Mouse (Mus musculus) stomach, postnatal 0 days (tissue): Measurements from ENCODE around the gene Prim2.

Experiments
- CTCF ChIP-seq: IDR thresholded peaks from 2 replicates; pipeline ENCODE4 v1.5.1; 2016; ENCODE audit warnings: antibody characterized with exemption, low read depth, mild to moderate bottlenecking, moderate library complexity
- EP300 ChIP-seq: optimal IDR thresholded peaks from 2 replicates; pipeline ENCODE3; 2016; ENCODE audit warnings: antibody characterized with exemption

- TF ChIP-seq EP300 (no peak), CTCF (no peak)
Measured at GRCm38 (mm10) chr1:33637827-33638226, 31.8 kb downstream of the Prim2 start.
